Mouse (Mus musculus) ES-Bruce4 (cell line): ENCODE data around the gene Zfp385c. TPM values are rescaled to one million over a fixed set of nuclear protein-coding genes. Genes with fewer than 3 reads are reported as not detected.
"Not testable (repeated sequence)": the region's sequence is repeated elsewhere in the genome, so short reads cannot be mapped to it uniquely, and the experiment has no call there.

ENCODE experiments used
- H3K27ac ChIP-seq: 2 replicates; pipeline ENCODE4 v1.5.1; 2012; ENCODE audit warnings: low read length, inconsistent platforms; ENCODE audit not compliant: insufficient read depth
- H3K27me3 ChIP-seq: 2 replicates; pipeline ENCODE4 v1.6.1; 2012; ENCODE audit warnings: mild to moderate bottlenecking, low read length, inconsistent platforms; ENCODE audit not compliant: control insufficient read depth, poor library complexity, insufficient read depth, severe bottlenecking
- H3K36me3 ChIP-seq: 2 replicates; pipeline ENCODE4 v1.6.1; 2012; ENCODE audit warnings: inconsistent platforms, mild to moderate bottlenecking, low read length, moderate library complexity; ENCODE audit not compliant: control insufficient read depth, poor library complexity, insufficient read depth, severe bottlenecking
- H3K4me1 ChIP-seq: one replicate; pipeline ENCODE4 v1.8.1; 2011; ENCODE audit warnings: low read length; ENCODE audit not compliant: control insufficient read depth, insufficient read depth
- H3K4me3 ChIP-seq: 2 replicates; pipeline ENCODE4 v1.5.1; 2011; ENCODE audit warnings: low read depth, mild to moderate bottlenecking, low read length
- H3K9ac ChIP-seq: 2 replicates; pipeline ENCODE4 v1.6.1; 2012; ENCODE audit warnings: low read depth, mild to moderate bottlenecking, inconsistent platforms; ENCODE audit not compliant: poor library complexity, severe bottlenecking
- H3K9me3 ChIP-seq: replicated peaks from 2 replicates; pipeline ENCODE4 v1.6.1; 2012; ENCODE audit warnings: mild to moderate bottlenecking, low read length, inconsistent platforms; ENCODE audit not compliant: control insufficient read depth, poor library complexity, insufficient read depth, severe bottlenecking
- CTCF ChIP-seq: IDR thresholded peaks from one replicate; pipeline ENCODE4 v1.8.1; 2011; ENCODE audit warnings: low read depth, low read length
- EP300 ChIP-seq: IDR thresholded peaks from 2 replicates; pipeline ENCODE4 v1.6.1; 2011; ENCODE audit warnings: low read depth, low read length; ENCODE audit not compliant: insufficient read depth
- POLR2A ChIP-seq: IDR thresholded peaks from one replicate; pipeline ENCODE4 v1.8.1; 2011; ENCODE audit warnings: low read length; ENCODE audit not compliant: insufficient read depth
- polyA plus RNA-seq: library from polyadenylated mRNA; stranded (reverse); fragments of >200 nt; gene quantifications from 2 replicates; pipeline ENCODE4 v1.2.4, GENCODE M21; 2011; ENCODE audit warnings: low read depth; ENCODE audit not compliant: missing spikeins, insufficient read depth, insufficient read length

Gene Zfp385c
- polyA plus RNA-seq, 1 experiment = 1.9 TPM

GRCm38 (mm10) chr11:100618761-100619484, 73.3 kb downstream of the Zfp385c start, which contains the start of gene Nkiras2:
Nkiras2 (plus strand) TSS chr11:100619244.
- Histone ChIP-seq H3K27me3 (no peaks in the 10 kb centered on the region), H3K4me1 (no peaks in the 10 kb centered on the region)
- TF ChIP-seq CTCF = no peak
- TF ChIP-seq EP300 = no peak
- no peak for TF ChIP-seq POLR2A

GRCm38 (mm10) chr11:100617480-100617879, 74.8 kb downstream of the Zfp385c start:
- Histone ChIP-seq H3K4me3 (0 out of 2 replicates have a peak overlapping the region, but pooled peaks have one; percentile 25), H3K9me3 (no peaks in the 10 kb centered on the region), H3K27ac (peak overlapping the region; percentile 63; the same call in 1 of the 2 replicates), H3K4me1 (no peaks in the 10 kb centered on the region), H3K9ac (peak overlapping the region; percentile 89), H3K27me3 (no peaks in the 10 kb centered on the region), H3K36me3 (no peaks in the 10 kb centered on the region)
- TF ChIP-seq EP300 = no peak
- TF ChIP-seq CTCF = no peak
- no peak for TF ChIP-seq POLR2A

More at GRCm38 (mm10) chr11:100618761-100619484, 73.3 kb downstream of the Zfp385c start, which contains the start of gene Nkiras2:
- Histone ChIP-seq H3K4me3 (peak within 1 kb of the TSS; percentile 100), H3K36me3 (no peaks in the 10 kb centered on the region), H3K9ac (peak within 1 kb of the TSS; percentile 89), H3K9me3 (no peaks in the 10 kb centered on the region), H3K27ac (peak within 1 kb of the TSS; percentile 95)

GRCm38 (mm10) chr11:100616836-100617235, 75.4 kb downstream of the Zfp385c start:
- H3K27me3 ChIP-seq, H3K36me3 ChIP-seq, H3K4me1 ChIP-seq, H3K4me3 ChIP-seq, H3K9me3 ChIP-seq, H3K27ac ChIP-seq, H3K9ac ChIP-seq: not testable (repeated sequence)

- Histone ChIP-seq H3K9me3 (no peaks in the 10 kb centered on the region), H3K27me3 (no peaks in the 10 kb centered on the region), H3K4me1 (no peaks in the 10 kb centered on the region), H3K36me3 (no peaks in the 10 kb centered on the region), H3K27ac (peak overlapping the region; percentile 68), H3K4me3 (no peak overlapping the region), H3K9ac (no peak overlapping the region)
- TF ChIP-seq EP300 (no peak), CTCF (no peak), POLR2A (no peak)
These were observed 75.9 kb downstream of the Zfp385c start for GRCm38 (mm10) chr11:100616332-100616731.

GRCm38 (mm10) chr11:100613241-100613640, 79.0 kb downstream of the Zfp385c start:
- H3K9me3 ChIP-seq = no peaks in the 10 kb centered on the region
- H3K4me1 ChIP-seq = no peaks in the 10 kb centered on the region
- no peak for TF ChIP-seq EP300
- TF ChIP-seq POLR2A = no peak
- TF ChIP-seq CTCF = no peak
- H3K27me3 ChIP-seq = no peaks in the 10 kb centered on the region
- H3K9ac ChIP-seq = no peak overlapping the region
- H3K27ac ChIP-seq = no peak overlapping the region
- peaks cover 12% of the 10 kb centered on the region for H3K36me3 ChIP-seq
- no peak overlapping the region for H3K4me3 ChIP-seq

GRCm38 (mm10) chr11:100611627-100612026, 80.6 kb downstream of the Zfp385c start:
- TF ChIP-seq CTCF (no peak), POLR2A (no peak), EP300 (no peak)
- no peak overlapping the region for H3K27ac ChIP-seq
- peaks cover 19% of the 10 kb centered on the region for H3K36me3 ChIP-seq
- no peaks in the 10 kb centered on the region for H3K27me3 ChIP-seq
- no peaks in the 10 kb centered on the region for H3K4me1 ChIP-seq
- no peak overlapping the region for H3K4me3 ChIP-seq
- H3K9ac ChIP-seq = no peak overlapping the region
- H3K9me3 ChIP-seq = no peaks in the 10 kb centered on the region
